Mouse (Mus musculus): Measurements from ENCODE around the gene Erc2. TPM values are rescaled to one million over a fixed set of nuclear protein-coding genes. Genes with fewer than 3 reads are reported as not detected.

Gene Erc2
- total and polyA plus RNA-seq, 3 experiments: not detected

GRCm38 (mm10) chr14:27921656-27922373 is 299.6 kb downstream of the Erc2 start:
- H3K4me2 ChIP-seq (ENCODE audit: insufficient read depth, low read depth, poor library complexity, severe bottlenecking): no peak overlapping the region
- peaks cover 3% of the 10 kb centered on the region for H3K9me3 ChIP-seq (replicated peaks; ENCODE audit: low read length)
- no peak overlapping the region for H3K27ac ChIP-seq (ENCODE audit: insufficient read depth, low read depth)
- no peaks in the 10 kb centered on the region for H3K27me3 ChIP-seq (replicated peaks)
- no peak overlapping the region for H3K9ac ChIP-seq (ENCODE audit: insufficient read depth, low read depth)
- dilution Hi-C loops (cut with MboI; ENCODE audit: extremely low pct_ligation_motif_present, extremely low pct_unique_long_range_greater_than_20kb, low sequenced_read_pairs): no loop called here
- in situ Hi-C loops (cut with MboI; ENCODE audit: low pct_ligation_motif_present, low pct_unique_long_range_greater_than_20kb, low sequenced_read_pairs): no loop called here
- H3K79me2 ChIP-seq (replicated peaks; ENCODE audit: control insufficient read depth, extremely low read depth, insufficient read depth, poor library complexity, severe bottlenecking): no peaks in the 10 kb centered on the region
- no peak overlapping the region for H3K4me3 ChIP-seq (replicated peaks in 1 of 3; ENCODE audit: low read depth in 2 of 3, low read length in 2 of 3, poor library complexity in 1 of 3)
- DNase-seq (ENCODE audit: extremely low read depth): no peak
- H3K36me3 ChIP-seq (replicated peaks in 1 of 2; ENCODE audit: control insufficient read depth in 1 of 2, insufficient read depth in 1 of 2, low read length in 1 of 2): no peaks in the 10 kb centered on the region
- TF ChIP-seq POLR2AphosphoS2 (IDR thresholded peaks at IDR 0.05; ENCODE audit: low read depth, low read length) (no peak), SMC3 (IDR thresholded peaks at IDR 0.05; ENCODE audit: low read depth, low read length) (no peak), EP300 (IDR thresholded peaks at IDR 0.05; ENCODE audit: low read length) (no peak)
- no peaks in the 10 kb centered on the region for H3K4me1 ChIP-seq (ENCODE audit: control insufficient read depth in 1 of 2, insufficient read depth in 2 of 2)

GRCm38 (mm10) chr14:27927369-27927768 is 305.1 kb downstream of the Erc2 start:
- Histone ChIP-seq H3K27ac (ENCODE audit: insufficient read depth, low read depth) (no peak overlapping the region), H3K4me2 (ENCODE audit: insufficient read depth, low read depth, poor library complexity, severe bottlenecking) (no peak overlapping the region), H3K79me2 (replicated peaks; ENCODE audit: control insufficient read depth, extremely low read depth, insufficient read depth, poor library complexity, severe bottlenecking) (no peaks in the 10 kb centered on the region), H3K36me3 (replicated peaks in 1 of 2; ENCODE audit: control insufficient read depth in 1 of 2, insufficient read depth in 1 of 2, low read length in 1 of 2) (no peaks in the 10 kb centered on the region), H3K9me3 (replicated peaks; ENCODE audit: low read length) (peaks cover 3% of the 10 kb centered on the region), H3K27me3 (replicated peaks) (no peaks in the 10 kb centered on the region), H3K9ac (ENCODE audit: insufficient read depth, low read depth) (no peak overlapping the region), H3K4me1 (ENCODE audit: control insufficient read depth in 1 of 2, insufficient read depth in 2 of 2) (no peaks in the 10 kb centered on the region), H3K4me3 (replicated peaks in 1 of 3; ENCODE audit: low read depth in 2 of 3, low read length in 2 of 3, poor library complexity in 1 of 3) (no peak overlapping the region)
- no peak for TF ChIP-seq NELFE (IDR thresholded peaks at IDR 0.05; ENCODE audit: low read depth, low read length)
- TF ChIP-seq CTCF (conservative IDR thresholded peaks at IDR 0.05 in 1 of 2, IDR thresholded peaks at IDR 0.05 in 1 of 2; ENCODE audit: low read depth in 2 of 2, low read length in 2 of 2): no peak
- TF ChIP-seq HCFC1 (IDR thresholded peaks at IDR 0.05; ENCODE audit: low read depth, low read length): no peak
- no peak for TF ChIP-seq TBP (conservative IDR thresholded peaks at IDR 0.05; ENCODE audit: low read depth, low read length)
- no peak for TF ChIP-seq CHD2 (IDR thresholded peaks at IDR 0.05; ENCODE audit: low read length)
- TF ChIP-seq ZKSCAN1 (IDR thresholded peaks at IDR 0.05; ENCODE audit: borderline replicate concordance, low read depth, low read length): no peak
- TF ChIP-seq ZC3H11A (IDR thresholded peaks at IDR 0.05; ENCODE audit: low read depth, low read length): no peak
- no peak for TF ChIP-seq UBTF (IDR thresholded peaks at IDR 0.05; ENCODE audit: low read depth, low read length)
- TF ChIP-seq BHLHE40 (IDR thresholded peaks at IDR 0.05; ENCODE audit: low read depth, low read length): no peak
- TF ChIP-seq JUND (conservative IDR thresholded peaks at IDR 0.05; ENCODE audit: low read depth, low read length): no peak
- no peak for TF ChIP-seq SMC3 (IDR thresholded peaks at IDR 0.05; ENCODE audit: low read depth, low read length)
- no peak for TF ChIP-seq MAZ (IDR thresholded peaks at IDR 0.05; ENCODE audit: low read depth, low read length)
- TF ChIP-seq GABPA (IDR thresholded peaks at IDR 0.05; ENCODE audit: insufficient replicate concordance, low read depth, low read length): no peak
- TF ChIP-seq MXI1 (IDR thresholded peaks at IDR 0.05; ENCODE audit: low read depth, low read length): no peak
- TF ChIP-seq ZNF384 (IDR thresholded peaks at IDR 0.05; ENCODE audit: low read depth, low read length): no peak
- no peak for TF ChIP-seq USF1 (IDR thresholded peaks at IDR 0.05; ENCODE audit: low read depth, low read length)
- TF ChIP-seq ZMIZ1 (IDR thresholded peaks at IDR 0.05; ENCODE audit: low read depth, low read length): no peak
- no peak for TF ChIP-seq KAT2A (IDR thresholded peaks at IDR 0.05; ENCODE audit: insufficient replicate concordance, low read length)
- in situ Hi-C loops (cut with MboI; ENCODE audit: low pct_ligation_motif_present, low pct_unique_long_range_greater_than_20kb, low sequenced_read_pairs) (no loop called here), dilution Hi-C loops (cut with MboI; ENCODE audit: extremely low pct_ligation_motif_present, extremely low pct_unique_long_range_greater_than_20kb, low sequenced_read_pairs) (no loop called here)
- no peak for DNase-seq (ENCODE audit: extremely low read depth)

Data from CH12.LX (cell line).